Mouse (Mus musculus) neural tube, embryonic 14.5 days (tissue): ENCODE data around the gene Psg29. TPM values are rescaled to one million over a fixed set of nuclear protein-coding genes. Genes with fewer than 3 reads are reported as not detected.

Source experiments
- ATAC-seq: fragments of 200-750 bp; cut with Nextera tagmentation; 2 replicates; pipeline ENCODE4 v1.8.0; 2017; ENCODE audit warnings: low read depth, mild to moderate bottlenecking, moderate TSS enrichment, moderate library complexity
- H3K27ac ChIP-seq: fragments of 300-500 bp; sonication (generic); 2 replicates; pipeline ENCODE4 v1.5.1; 2014; ENCODE audit warnings: low read depth, mild to moderate bottlenecking, control low read depth, low read length, moderate library complexity, mixed read lengths
- H3K27me3 ChIP-seq: fragments of 300-500 bp; sonication (generic); 2 replicates; pipeline ENCODE4 v1.6.1; 2014; ENCODE audit warnings: low read length; ENCODE audit not compliant: control insufficient read depth, insufficient read depth
- H3K36me3 ChIP-seq: fragments of 300-500 bp; sonication (generic); 2 replicates; pipeline ENCODE4 v1.6.1; 2014; ENCODE audit warnings: low read length, mixed read lengths; ENCODE audit not compliant: control insufficient read depth, insufficient read depth
- H3K4me1 ChIP-seq: fragments of 300-500 bp; sonication (generic); 2 replicates; pipeline ENCODE4 v1.6.1; 2014; ENCODE audit warnings: low read length; ENCODE audit not compliant: control insufficient read depth, insufficient read depth
- H3K4me2 ChIP-seq: fragments of 300-500 bp; sonication (generic); 2 replicates; pipeline ENCODE4 v1.6.1; 2014; ENCODE audit warnings: mild to moderate bottlenecking, low read depth, low read length, control low read depth
- H3K4me3 ChIP-seq: fragments of 300-500 bp; sonication (generic); 2 replicates; pipeline ENCODE4 v1.5.1; 2014; ENCODE audit warnings: low read depth, low read length, control low read depth, mixed read lengths
- H3K9ac ChIP-seq: fragments of 300-500 bp; sonication (generic); replicated peaks from 2 replicates; pipeline ENCODE4 v1.6.1; 2014; ENCODE audit warnings: low read depth, mild to moderate bottlenecking, control low read depth, low read length, mixed read lengths
- H3K9me3 ChIP-seq: fragments of 300-500 bp; sonication (generic); 2 replicates; pipeline ENCODE4 v1.6.1; 2016; ENCODE audit warnings: low read length; ENCODE audit not compliant: control insufficient read depth
- WGBS: fragments of 180-500 bp; shearing (Covaris S2); extraction: QIAGEN DNeasy Blood & Tissue Kit; methylation state at CpG from one replicate; pipeline ENCODE4 v1.1.7; 2014; 5-methylcytosine and 5-hydroxymethylcytosine counted together
- polyA plus RNA-seq: library from polyadenylated mRNA; unstranded; fragments of >200 nt; fragmentation: Nextera tagmentation; extraction: Ambion mirVana; gene quantifications from 2 replicates; pipeline ENCODE4 v1.2.1, GENCODE M21; 2014

Psg29 gene
- not detected in 2 replicates for polyA plus RNA-seq

DNA sequence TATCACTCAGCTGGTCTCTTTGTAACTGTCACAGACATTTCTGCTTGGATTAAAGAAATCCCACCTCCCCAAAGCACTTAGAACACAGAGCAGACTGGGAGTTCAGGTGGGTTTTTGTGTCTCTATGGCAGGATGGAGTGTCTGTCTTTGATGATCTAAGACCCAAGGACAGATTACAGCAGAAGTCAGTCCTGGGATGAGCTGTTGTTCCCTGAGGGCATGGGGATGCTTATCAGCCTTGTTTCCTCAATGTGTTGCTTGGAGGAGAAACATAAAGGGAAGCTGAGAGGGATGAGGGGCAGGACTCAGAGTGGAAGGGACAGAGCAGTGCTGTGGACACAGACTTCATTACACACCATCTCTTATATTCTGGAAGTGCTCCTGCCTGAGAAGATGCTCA, at the start of gene Psg29:
Gene Psg29, plus strand, starts transcription at position 301 of the 400 bp plus-strand sequence.
- Histone ChIP-seq H3K9me3 (peaks cover 6% of the 10 kb centered on the region), H3K4me2 (no peak within 1 kb of the TSS), H3K27ac (no peak within 1 kb of the TSS), H3K9ac (no peak within 1 kb of the TSS), H3K27me3 (no peaks in the 10 kb centered on the region), H3K4me3 (no peak within 1 kb of the TSS), H3K4me1 (no peaks in the 10 kb centered on the region), H3K36me3 (no peaks in the 10 kb centered on the region)
- no peak for ATAC-seq

DNA sequence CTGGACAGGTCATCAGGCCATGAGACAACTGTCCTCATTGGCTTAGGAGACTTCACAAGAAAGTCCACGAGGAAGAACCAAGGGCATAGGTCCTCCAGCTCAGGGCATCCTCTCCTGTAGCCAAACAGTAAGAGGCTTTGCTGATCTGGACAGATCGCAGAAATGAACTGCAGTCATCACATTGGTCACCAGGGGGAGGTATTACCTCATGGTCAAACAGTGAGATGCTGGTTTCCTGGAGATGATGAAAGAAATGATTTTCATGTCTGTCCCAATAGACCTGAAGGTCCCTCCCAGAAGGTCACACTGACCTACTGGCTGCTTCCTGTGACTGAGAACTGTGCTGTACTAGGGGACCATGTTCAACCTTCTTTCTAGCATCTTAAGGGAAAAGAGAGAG, 47.6 kb upstream of the Psg29 start:
- no peak overlapping the region for H3K4me3 ChIP-seq
- no peaks in the 10 kb centered on the region for H3K27me3 ChIP-seq
- WGBS: 49% methylated on average over 2 of the region's 2 CpGs
- no peaks in the 10 kb centered on the region for H3K4me1 ChIP-seq
- H3K9ac ChIP-seq: no peak overlapping the region
- H3K36me3 ChIP-seq: no peaks in the 10 kb centered on the region
- ATAC-seq: no peak
- no peak overlapping the region for H3K27ac ChIP-seq
- H3K9me3 ChIP-seq: peaks cover 3% of the 10 kb centered on the region; the same call in 1 of the 2 replicates
- no peak overlapping the region for H3K4me2 ChIP-seq

DNA sequence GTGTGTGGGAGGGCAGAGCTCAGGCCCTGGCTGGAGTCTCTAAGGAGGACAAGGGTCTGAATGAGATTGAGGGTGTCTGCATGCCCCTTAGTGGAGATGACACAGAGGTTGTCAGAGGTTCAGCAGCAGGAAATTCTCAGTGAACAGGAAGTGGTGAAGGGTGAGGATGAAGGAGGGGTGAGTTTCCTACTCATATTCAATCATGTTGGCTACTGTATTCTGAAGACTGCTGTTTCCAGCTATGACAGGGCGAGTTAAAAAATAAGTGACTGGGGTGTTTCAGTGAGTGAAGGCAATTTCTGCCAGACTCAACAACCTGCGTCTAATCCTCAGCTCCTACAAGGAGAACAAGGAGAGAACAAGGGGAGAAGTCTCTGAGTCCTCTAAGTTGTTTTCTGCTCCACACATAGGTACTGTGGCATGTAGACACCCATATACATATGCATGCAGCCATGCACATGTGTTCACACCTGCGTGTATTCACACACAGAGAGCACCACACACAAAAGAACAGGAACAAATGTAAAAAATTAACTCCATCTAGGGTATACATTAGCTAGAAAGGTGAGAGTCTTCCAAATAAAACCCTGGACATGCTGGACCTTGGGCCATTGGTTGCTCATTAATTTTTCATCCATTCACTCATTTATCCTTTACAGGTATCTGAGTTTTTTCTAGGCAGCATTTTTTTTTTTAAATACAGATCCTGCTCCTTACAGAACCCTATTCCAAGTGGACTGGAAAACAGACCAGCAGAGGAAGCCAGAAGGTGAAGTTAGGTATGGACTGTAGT, 46.2 kb upstream of the Psg29 start:
- H3K9ac ChIP-seq: no peak overlapping the region
- H3K4me3 ChIP-seq: no peak overlapping the region
- no peak overlapping the region for H3K27ac ChIP-seq
- H3K36me3 ChIP-seq: no peaks in the 10 kb centered on the region
- 81% methylated on average over 3 of the region's 3 CpGs for WGBS
- no peaks in the 10 kb centered on the region for H3K27me3 ChIP-seq
- no peak for ATAC-seq
- peaks cover 3% of the 10 kb centered on the region; the same call in 1 of the 2 replicates for H3K9me3 ChIP-seq
- H3K4me1 ChIP-seq: no peaks in the 10 kb centered on the region
- H3K4me2 ChIP-seq: no peak overlapping the region

DNA sequence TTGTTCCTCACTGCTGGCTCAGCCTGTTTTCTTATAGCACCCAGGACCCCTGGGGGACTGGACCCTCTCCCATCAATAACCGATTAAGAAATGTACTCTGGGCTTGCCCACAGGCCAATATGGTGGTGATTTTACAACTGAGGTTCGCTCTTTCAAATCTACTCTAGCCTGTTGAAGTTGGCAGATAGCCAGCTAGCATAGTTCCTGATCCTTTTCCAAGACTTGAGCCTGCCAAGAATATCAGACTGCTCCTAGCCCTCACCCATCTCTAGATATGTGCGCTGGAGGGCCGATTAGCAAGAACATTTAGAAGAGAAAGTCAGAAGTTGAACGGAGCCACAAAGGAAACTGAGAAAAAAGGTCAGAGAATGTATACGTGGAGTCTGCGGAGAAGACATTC, 44.3 kb upstream of the Psg29 start:
- Histone ChIP-seq H3K9ac (no peak overlapping the region), H3K27me3 (no peaks in the 10 kb centered on the region), H3K4me3 (no peak overlapping the region), H3K27ac (no peak overlapping the region), H3K9me3 (peaks cover 3% of the 10 kb centered on the region; the same call in 1 of the 2 replicates), H3K4me1 (no peaks in the 10 kb centered on the region), H3K36me3 (no peaks in the 10 kb centered on the region), H3K4me2 (no peak overlapping the region)
- WGBS: 87% methylated on average over 7 of the region's 7 CpGs
- ATAC-seq: no peak

DNA sequence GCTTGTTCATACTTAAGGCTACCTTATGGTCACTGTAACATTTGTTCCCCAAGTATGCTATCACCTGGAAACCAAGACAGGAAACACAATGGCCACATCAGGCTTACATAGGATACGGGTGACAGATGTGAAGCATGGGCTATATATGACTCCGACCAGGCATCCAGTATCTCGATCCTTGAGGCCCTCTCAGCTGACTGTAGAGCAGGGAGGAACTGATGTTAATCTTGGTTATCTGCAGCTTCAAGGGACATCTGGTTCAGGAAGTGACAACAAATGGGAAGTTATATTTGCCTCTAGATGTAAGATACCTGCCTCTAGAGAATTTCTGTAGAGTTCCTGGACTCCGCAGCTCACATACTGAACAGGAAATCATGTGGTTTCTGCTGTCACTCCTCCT, 31.4 kb upstream of the Psg29 start:
- Histone ChIP-seq H3K36me3 (no peaks in the 10 kb centered on the region), H3K4me3 (no peak overlapping the region), H3K27ac (no peak overlapping the region), H3K4me1 (no peaks in the 10 kb centered on the region), H3K9me3 (no peaks in the 10 kb centered on the region), H3K9ac (no peak overlapping the region), H3K4me2 (no peak overlapping the region), H3K27me3 (no peaks in the 10 kb centered on the region)
- no peak for ATAC-seq
- WGBS: 93% methylated on average over 4 of the region's 4 CpGs

DNA sequence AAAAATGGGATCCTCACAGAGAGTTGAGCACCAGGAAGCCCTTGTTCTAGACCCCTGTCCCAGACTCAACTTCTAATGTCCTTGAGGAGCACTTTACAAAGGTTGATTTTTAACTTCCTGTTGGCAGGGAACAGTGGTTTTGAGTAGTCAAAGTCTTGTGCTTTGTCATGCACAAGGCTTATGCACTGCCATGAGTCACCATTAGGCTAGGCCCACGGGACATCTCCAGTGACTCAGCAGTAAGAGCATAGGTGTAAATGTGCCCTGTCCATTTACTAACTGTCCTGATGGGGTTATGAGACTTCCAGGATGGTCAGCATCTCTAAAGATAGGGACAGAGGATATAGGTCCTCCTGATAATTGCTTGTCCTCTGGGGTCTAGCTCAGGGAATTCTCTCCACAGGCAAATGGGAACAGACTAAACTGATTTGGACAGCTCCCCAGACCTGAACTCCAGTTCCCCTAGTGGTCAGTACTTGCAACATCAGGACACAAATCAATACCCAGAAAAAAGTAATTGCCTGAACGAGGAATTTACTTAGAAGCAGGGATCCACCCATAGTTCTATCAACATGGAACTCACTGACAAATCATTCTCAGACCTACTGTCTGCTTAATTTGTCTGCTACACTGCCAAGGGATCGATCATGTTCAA, 2.4 kb downstream of the Psg29 start:
- Histone ChIP-seq H3K9me3 (peaks cover 10% of the 10 kb centered on the region; the same call in 1 of the 2 replicates), H3K27me3 (no peaks in the 10 kb centered on the region), H3K36me3 (no peaks in the 10 kb centered on the region), H3K4me1 (no peaks in the 10 kb centered on the region), H3K4me3 (no peak overlapping the region), H3K27ac (no peak overlapping the region), H3K4me2 (no peak overlapping the region), H3K9ac (no peak overlapping the region)
- WGBS: 73% methylated on average over 3 of the region's 3 CpGs
- no peak for ATAC-seq

Other genes with a start within 250 kb of the Psg29 start
- 60.1 and 60.7 TPM in 2 replicates for gene Pnmal1, start 243.8 kb upstream of the Psg29 start, polyA plus RNA-seq
- gene Gm42372, start 220.4 kb upstream of the Psg29 start, polyA plus RNA-seq: 7.4 and 10.1 TPM in 2 replicates
- 2.3 and 5.6 TPM in 2 replicates for gene Ccdc8, start 210.8 kb upstream of the Psg29 start, polyA plus RNA-seq
- 121 TPM in 2 replicates for gene Ppp5c, start 175.6 kb upstream of the Psg29 start, polyA plus RNA-seq
- 2.7 and 4.4 TPM in 2 replicates for gene Hif3a, start 141.1 kb upstream of the Psg29 start, polyA plus RNA-seq
- gene Psg16, start 129.4 kb upstream of the Psg29 start, polyA plus RNA-seq: 3.7 and 4.0 TPM in 2 replicates
- gene Ceacam3, start 53.2 kb upstream of the Psg29 start, polyA plus RNA-seq: not detected in 2 replicates